Mouse (Mus musculus): ENCODE data around the gene Prdm16.
A peak's percentile ranks its signal among the peaks of the same experiment; 100 is the strongest.

Gene Prdm16

GRCm38 (mm10) chr4:154371542-154372247 lies 265.0 kb downstream of the Prdm16 start:
- DNase-seq: no peak

GRCm38 (mm10) chr4:154370841-154371240 lies 265.8 kb downstream of the Prdm16 start:
- DNase-seq: no peak

- no peak for DNase-seq
These were observed 267.6 kb downstream of the Prdm16 start for GRCm38 (mm10) chr4:154369089-154369488.

GRCm38 (mm10) chr4:154366836-154367235 lies 269.8 kb downstream of the Prdm16 start:
- no peak for DNase-seq

GRCm38 (mm10) chr4:154364752-154365151 lies 271.9 kb downstream of the Prdm16 start:
- no peak for DNase-seq

- no peak for DNase-seq
These were observed 275.8 kb downstream of the Prdm16 start for GRCm38 (mm10) chr4:154360850-154361249.

- no peak for DNase-seq
These were observed 276.2 kb downstream of the Prdm16 start for GRCm38 (mm10) chr4:154360441-154360840.

GRCm38 (mm10) chr4:154359762-154360300 lies 276.8 kb downstream of the Prdm16 start:
- DNase-seq: no peak

GRCm38 (mm10) chr4:154358816-154359215 lies 277.9 kb downstream of the Prdm16 start:
- no peak for DNase-seq

GRCm38 (mm10) chr4:154358370-154358769 lies 278.3 kb downstream of the Prdm16 start:
- no peak for DNase-seq

GRCm38 (mm10) chr4:154355408-154355807 lies 281.3 kb downstream of the Prdm16 start:
- no peak for DNase-seq

- no peak for DNase-seq
These were observed 284.4 kb downstream of the Prdm16 start for GRCm38 (mm10) chr4:154352246-154352645.

GRCm38 (mm10) chr4:154348197-154348786 lies 288.4 kb downstream of the Prdm16 start:
- peak; percentile 93 for DNase-seq

GRCm38 (mm10) chr4:154346731-154347522 lies 289.7 kb downstream of the Prdm16 start:
- no peak for DNase-seq

- DNase-seq: peak; percentile 99
These were observed 300.0 kb downstream of the Prdm16 start for GRCm38 (mm10) chr4:154336650-154337049.

GRCm38 (mm10) chr4:154335761-154336160 lies 300.9 kb downstream of the Prdm16 start, which contains the start of gene B230104I21Rik:
TSS of gene B230104I21Rik (plus strand) at chr4:154336127.
- no peak for DNase-seq

GRCm38 (mm10) chr4:154334699-154335402 lies 301.8 kb downstream of the Prdm16 start:
- peak; percentile 96 for DNase-seq

GRCm38 (mm10) chr4:154333300-154333699 lies 303.4 kb downstream of the Prdm16 start:
- peak; percentile 96 for DNase-seq

- DNase-seq: no peak
These were observed 305.4 kb downstream of the Prdm16 start for GRCm38 (mm10) chr4:154331271-154331670.

- DNase-seq: peak; percentile 98
These were observed 306.7 kb downstream of the Prdm16 start for GRCm38 (mm10) chr4:154330001-154330400.

GRCm38 (mm10) chr4:154328836-154329235 lies 307.8 kb downstream of the Prdm16 start:
- peak; percentile 95 for DNase-seq

GRCm38 (mm10) chr4:154328431-154328830 lies 308.2 kb downstream of the Prdm16 start:
- no peak for DNase-seq

- peak; percentile 94 for DNase-seq
These were observed 311.3 kb downstream of the Prdm16 start for GRCm38 (mm10) chr4:154325410-154325809.

Data from heart, adult 11 months (tissue).